Mouse (Mus musculus): ENCODE data around the gene Gss. TPM values are rescaled to one million over a fixed set of nuclear protein-coding genes. Genes with fewer than 3 reads are reported as not detected.

The Gss gene
- total and polyA plus RNA-seq, 2 experiments: 69.4 to 134 TPM

DNA sequence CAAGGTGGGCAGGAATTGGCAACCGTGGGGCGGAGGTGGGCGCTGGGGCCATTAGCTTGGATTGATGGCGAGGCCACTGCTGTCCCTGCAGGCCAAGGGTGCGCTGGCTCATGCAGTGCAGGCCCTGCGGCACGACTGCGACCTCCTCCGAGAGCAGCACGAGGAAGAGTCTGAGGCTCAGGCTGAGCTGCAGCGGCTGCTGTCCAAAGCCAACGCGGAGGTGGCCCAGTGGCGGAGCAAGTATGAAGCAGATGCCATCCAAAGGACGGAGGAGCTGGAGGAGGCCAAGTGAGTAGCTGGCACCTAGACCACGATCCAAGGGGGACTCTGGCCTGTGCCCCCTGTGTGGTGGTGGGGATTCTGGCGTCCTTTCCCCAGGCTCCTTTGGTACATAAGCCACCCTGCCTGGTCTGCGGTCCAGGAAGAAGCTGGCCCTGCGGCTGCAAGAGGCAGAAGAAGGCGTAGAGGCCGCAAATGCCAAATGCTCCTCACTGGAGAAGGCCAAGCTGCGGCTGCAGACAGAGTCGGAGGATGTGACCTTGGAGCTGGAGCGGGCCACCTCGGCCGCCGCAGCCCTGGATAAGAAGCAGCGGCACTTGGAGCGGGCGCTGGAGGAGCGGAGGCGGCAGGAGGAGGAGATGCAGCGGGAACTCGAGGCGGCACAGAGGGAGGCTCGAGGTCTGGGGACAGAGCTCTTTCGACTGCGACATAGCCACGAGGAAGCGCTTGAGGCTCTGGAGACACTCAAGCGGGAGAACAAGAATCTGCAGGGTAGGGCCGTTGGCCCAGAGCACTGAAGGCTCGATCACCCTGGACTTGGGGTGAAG lies 38.2 kb upstream of the Gss start:
- TF ChIP-seq POLR2A (IDR thresholded peaks at IDR 0.05; ENCODE audit: extremely low read depth, insufficient read depth, low read length) (no peak), CTCF (IDR thresholded peaks at IDR 0.05; ENCODE audit: low read depth, low read length) (no peak)
- H3K27ac ChIP-seq (replicated peaks; ENCODE audit: insufficient read depth, low read depth, low read length): no peak overlapping the region
- H3K4me3 ChIP-seq (ENCODE audit: insufficient read depth, low read depth, low read length): no peak overlapping the region
- no peak overlapping the region for H3K9ac ChIP-seq (ENCODE audit: low read depth, low read length)
- H3K79me2 ChIP-seq (ENCODE audit: control insufficient read depth, insufficient read depth, low read length): no peaks in the 10 kb centered on the region
- 80% methylated on average over 43 of the region's 43 CpGs for WGBS
- no peak for DNase-seq (ENCODE audit: extremely low read depth, low read depth, low spot score)
- peaks cover 9% of the 10 kb centered on the region; the same call in 1 of the 2 replicates for H3K36me3 ChIP-seq (ENCODE audit: control insufficient read depth, insufficient read depth, low read length)
- H3K27me3 ChIP-seq (ENCODE audit: control insufficient read depth, insufficient read depth, low read length): no peaks in the 10 kb centered on the region
- H3K4me1 ChIP-seq (ENCODE audit: control insufficient read depth, insufficient read depth, low read length): peaks cover 6% of the 10 kb centered on the region; the same call in 1 of the 2 replicates

DNA sequence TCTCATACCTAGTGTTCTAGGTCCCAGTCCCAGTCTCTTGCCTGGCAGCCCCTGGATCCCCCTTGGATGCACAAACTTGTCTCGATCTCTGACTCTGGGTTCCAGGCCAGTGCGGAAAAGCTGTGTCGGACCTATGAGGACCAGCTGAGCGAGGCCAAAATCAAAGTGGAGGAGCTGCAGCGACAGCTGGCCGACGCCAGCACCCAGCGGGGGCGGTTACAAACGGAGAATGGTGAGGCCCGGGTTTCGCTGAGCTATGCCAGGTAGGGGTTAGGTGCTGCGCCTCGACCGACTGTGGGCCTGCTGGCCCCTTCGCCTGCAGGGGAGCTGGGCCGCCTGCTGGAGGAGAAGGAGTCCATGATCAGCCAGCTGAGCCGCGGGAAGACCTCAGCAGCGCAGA lies 37.5 kb upstream of the Gss start:
- peaks cover 8% of the 10 kb centered on the region; the same call in 1 of the 2 replicates for H3K36me3 ChIP-seq (ENCODE audit: control insufficient read depth, insufficient read depth, low read length)
- TF ChIP-seq CTCF (IDR thresholded peaks at IDR 0.05; ENCODE audit: low read depth, low read length) (no peak), POLR2A (IDR thresholded peaks at IDR 0.05; ENCODE audit: extremely low read depth, insufficient read depth, low read length) (no peak)
- no peaks in the 10 kb centered on the region for H3K79me2 ChIP-seq (ENCODE audit: control insufficient read depth, insufficient read depth, low read length)

DNA sequence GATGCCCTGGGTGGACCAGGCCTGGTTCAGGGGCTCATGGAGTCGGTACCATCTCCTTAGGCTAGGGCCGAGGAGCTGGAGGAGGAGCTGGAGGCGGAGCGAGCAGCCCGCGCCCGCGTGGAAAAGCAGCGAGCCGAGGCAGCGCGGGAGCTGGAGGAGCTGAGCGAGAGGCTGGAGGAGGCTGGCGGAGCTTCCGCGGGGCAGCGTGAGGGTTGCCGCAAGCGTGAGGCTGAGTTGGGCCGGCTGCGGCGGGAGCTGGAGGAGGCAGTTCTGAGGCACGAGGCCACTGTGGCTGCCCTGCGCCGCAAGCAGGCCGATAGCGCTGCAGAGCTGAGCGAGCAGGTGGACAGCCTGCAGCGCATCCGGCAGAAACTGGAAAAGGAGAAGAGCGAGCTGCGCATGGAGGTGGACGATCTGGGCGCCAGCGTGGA lies 36.6 kb upstream of the Gss start:
- no peak overlapping the region; the same call in 1 of the 2 replicates for H3K4me3 ChIP-seq (ENCODE audit: insufficient read depth, low read depth, low read length)
- H3K36me3 ChIP-seq (ENCODE audit: control insufficient read depth, insufficient read depth, low read length): peaks cover 2% of the 10 kb centered on the region; the same call in 1 of the 2 replicates
- 9% methylated on average over 35 of the region's 35 CpGs for WGBS
- no peaks in the 10 kb centered on the region for H3K79me2 ChIP-seq (ENCODE audit: control insufficient read depth, insufficient read depth, low read length)
- peaks cover 6% of the 10 kb centered on the region; the same call in 1 of the 2 replicates for H3K4me1 ChIP-seq (ENCODE audit: control insufficient read depth, insufficient read depth, low read length)
- DNase-seq (ENCODE audit: extremely low read depth, low read depth, low spot score): no peak
- H3K27me3 ChIP-seq (ENCODE audit: control insufficient read depth, insufficient read depth, low read length): no peaks in the 10 kb centered on the region
- TF ChIP-seq CTCF (IDR thresholded peaks at IDR 0.05; ENCODE audit: low read depth, low read length) (no peak), POLR2A (IDR thresholded peaks at IDR 0.05; ENCODE audit: extremely low read depth, insufficient read depth, low read length) (no peak)
- no peak overlapping the region for H3K9ac ChIP-seq (ENCODE audit: low read depth, low read length)
- H3K27ac ChIP-seq (replicated peaks; ENCODE audit: insufficient read depth, low read depth, low read length): no peak overlapping the region

More for the DNA sequence above, 37.5 kb upstream of the Gss start:
- H3K27ac ChIP-seq (replicated peaks; ENCODE audit: insufficient read depth, low read depth, low read length): no peak overlapping the region
- H3K27me3 ChIP-seq (ENCODE audit: control insufficient read depth, insufficient read depth, low read length): no peaks in the 10 kb centered on the region
- DNase-seq (ENCODE audit: extremely low read depth, low read depth, low spot score): no peak
- no peak overlapping the region for H3K9ac ChIP-seq (ENCODE audit: low read depth, low read length)
- 76% methylated on average over 20 of the region's 20 CpGs for WGBS
- no peak overlapping the region for H3K4me3 ChIP-seq (ENCODE audit: insufficient read depth, low read depth, low read length)
- H3K4me1 ChIP-seq (ENCODE audit: control insufficient read depth, insufficient read depth, low read length): peaks cover 6% of the 10 kb centered on the region; the same call in 1 of the 2 replicates

DNA sequence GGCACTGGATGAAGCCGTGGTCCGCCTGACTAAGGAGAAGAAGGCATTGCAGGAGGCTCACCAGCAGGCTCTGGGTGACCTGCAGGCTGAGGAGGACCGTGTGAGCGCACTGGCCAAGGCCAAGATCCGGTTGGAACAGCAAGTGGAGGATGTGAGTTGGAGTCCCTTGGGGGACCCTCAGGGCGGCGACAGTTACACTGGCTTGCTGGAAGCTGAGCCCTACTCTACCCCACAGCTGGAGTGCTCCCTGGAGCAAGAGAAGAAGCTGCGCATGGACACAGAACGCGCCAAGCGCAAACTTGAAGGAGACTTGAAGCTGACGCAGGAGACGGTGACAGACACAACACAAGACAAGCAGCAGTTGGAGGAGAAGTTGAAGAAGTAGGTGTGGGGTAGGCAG lies 35.9 kb upstream of the Gss start:
- no peaks in the 10 kb centered on the region for H3K27me3 ChIP-seq (ENCODE audit: control insufficient read depth, insufficient read depth, low read length)
- H3K36me3 ChIP-seq (ENCODE audit: control insufficient read depth, insufficient read depth, low read length): no peaks in the 10 kb centered on the region
- no peak overlapping the region for H3K27ac ChIP-seq (replicated peaks; ENCODE audit: insufficient read depth, low read depth, low read length)
- H3K9ac ChIP-seq (ENCODE audit: low read depth, low read length): no peak overlapping the region
- no peaks in the 10 kb centered on the region for H3K79me2 ChIP-seq (ENCODE audit: control insufficient read depth, insufficient read depth, low read length)
- no peak for DNase-seq (ENCODE audit: extremely low read depth, low read depth, low spot score)
- peaks cover 6% of the 10 kb centered on the region; the same call in 1 of the 2 replicates for H3K4me1 ChIP-seq (ENCODE audit: control insufficient read depth, insufficient read depth, low read length)
- no peak overlapping the region for H3K4me3 ChIP-seq (ENCODE audit: insufficient read depth, low read depth, low read length)
- TF ChIP-seq CTCF (IDR thresholded peaks at IDR 0.05; ENCODE audit: low read depth, low read length) (no peak), POLR2A (IDR thresholded peaks at IDR 0.05; ENCODE audit: extremely low read depth, insufficient read depth, low read length) (no peak)
- 96% methylated on average over 13 of the region's 13 CpGs for WGBS

DNA sequence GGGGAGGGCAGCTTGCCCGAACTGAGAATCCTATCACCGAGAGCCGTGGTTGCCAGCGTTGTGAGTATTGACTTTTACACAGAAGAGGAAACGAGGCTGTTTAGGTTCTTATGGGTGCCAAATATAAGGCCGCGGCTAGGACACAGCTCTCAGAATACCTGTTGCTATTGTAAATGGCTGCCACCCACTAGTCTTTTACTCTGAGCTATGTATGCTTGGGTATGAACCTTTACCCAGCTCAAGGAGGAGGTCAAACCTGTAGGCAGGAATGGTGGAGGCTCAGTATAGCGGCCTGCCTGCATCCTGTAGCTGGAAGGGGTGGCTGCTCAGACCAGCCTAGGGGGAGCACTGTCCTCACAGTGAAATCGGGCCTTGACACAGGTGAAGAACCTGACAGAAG lies 35.5 kb upstream of the Gss start:
- H3K27ac ChIP-seq (replicated peaks; ENCODE audit: insufficient read depth, low read depth, low read length): no peak overlapping the region
- H3K4me3 ChIP-seq (ENCODE audit: insufficient read depth, low read depth, low read length): no peak overlapping the region
- no peak overlapping the region for H3K9ac ChIP-seq (ENCODE audit: low read depth, low read length)
- no peaks in the 10 kb centered on the region for H3K36me3 ChIP-seq (ENCODE audit: control insufficient read depth, insufficient read depth, low read length)
- TF ChIP-seq POLR2A (IDR thresholded peaks at IDR 0.05; ENCODE audit: extremely low read depth, insufficient read depth, low read length) (no peak), CTCF (IDR thresholded peaks at IDR 0.05; ENCODE audit: low read depth, low read length) (no peak)
- WGBS: 85% methylated on average over 9 of the region's 9 CpGs
- H3K79me2 ChIP-seq (ENCODE audit: control insufficient read depth, insufficient read depth, low read length): no peaks in the 10 kb centered on the region
- no peaks in the 10 kb centered on the region for H3K27me3 ChIP-seq (ENCODE audit: control insufficient read depth, insufficient read depth, low read length)
- no peak for DNase-seq (ENCODE audit: extremely low read depth, low read depth, low spot score)
- H3K4me1 ChIP-seq (ENCODE audit: control insufficient read depth, insufficient read depth, low read length): peaks cover 6% of the 10 kb centered on the region; the same call in 1 of the 2 replicates
